Mouse (Mus musculus): ENCODE measurements at regions not wholly inside any gene's neighbourhood (a gene's known extent, or its start where the extent isn't known, plus 50 kb on each side); places are given as distances from the start of the nearest gene placed in this dataset.
"Not testable (repeated sequence)": the region's sequence is repeated elsewhere in the genome, so short reads cannot be mapped to it uniquely, and the experiment has no call there.

GRCm38 (mm10) chr4:6600766-6601367 lies 1638.0 kb downstream of the Car8 start:
- DNase-seq (ENCODE audit: low read depth, low spot score): no peak

- no peak for DNase-seq (ENCODE audit: low read depth, low spot score)
Measured at GRCm38 (mm10) chr4:6596321-6596720, 1642.5 kb downstream of the Car8 start.

DNA sequence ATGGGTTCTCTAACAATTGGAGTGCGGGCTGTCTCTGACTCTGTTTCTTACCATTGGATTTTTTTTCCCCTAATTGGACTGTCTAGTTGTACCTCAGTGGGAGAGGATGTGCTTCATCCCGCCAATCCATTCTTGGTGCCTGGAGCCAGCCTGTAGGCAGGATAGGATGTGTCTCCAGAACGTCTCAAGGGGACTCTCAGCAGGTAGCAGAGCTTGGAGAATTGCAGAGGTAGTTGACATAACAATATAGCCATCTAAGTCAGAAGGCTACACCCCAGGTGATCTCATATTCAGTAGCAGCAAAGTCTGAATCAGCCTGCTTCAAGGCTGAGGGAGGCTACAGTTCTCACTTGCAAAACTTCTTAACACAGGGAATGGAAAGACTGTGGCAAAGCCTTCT lies 1646.0 kb downstream of the Car8 start:
- DNase-seq (ENCODE audit: low read depth, low spot score): not testable (repeated sequence)

DNA sequence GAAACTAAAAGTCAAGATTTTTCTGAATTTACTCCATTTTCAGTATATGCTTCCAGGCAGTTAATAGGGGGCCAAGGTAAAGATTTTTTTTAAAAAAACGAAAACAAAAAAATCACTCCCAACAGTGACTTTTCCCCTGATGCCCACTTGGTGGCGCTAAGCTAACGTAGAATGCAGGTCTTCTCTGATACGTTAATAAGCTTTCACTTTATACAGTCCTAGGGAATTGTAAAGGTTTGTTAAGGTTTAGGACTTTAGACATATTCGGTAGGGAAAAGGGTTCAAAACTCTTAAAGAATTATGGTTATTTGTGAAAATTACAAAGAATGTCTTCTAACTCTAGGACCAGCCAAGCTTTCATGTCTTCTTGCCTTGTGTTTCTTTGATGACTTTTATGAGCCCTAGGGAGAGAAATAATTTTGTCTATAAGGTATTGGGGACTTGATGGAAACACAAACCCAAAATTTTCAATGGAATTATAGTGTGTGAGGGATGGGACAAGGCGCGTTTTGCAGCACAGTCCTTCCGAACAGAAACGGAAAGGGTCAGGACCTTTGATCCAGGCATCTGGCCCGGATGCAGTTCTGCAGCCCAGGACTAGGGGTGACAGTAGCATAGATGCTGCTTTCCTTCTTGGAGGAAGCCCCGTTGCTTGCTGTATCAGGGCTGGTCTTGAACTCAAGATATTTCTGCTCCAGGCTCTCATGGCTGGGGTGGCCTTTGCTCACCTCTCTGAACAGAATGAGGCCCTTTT lies 1677.1 kb downstream of the Car8 start:
- peak; percentile 34 for DNase-seq (ENCODE audit: low read depth, low spot score)

GRCm38 (mm10) chr4:6539626-6540025 lies 1699.2 kb downstream of the Car8 start:
- no peak for DNase-seq (ENCODE audit: low read depth, low spot score)

DNA sequence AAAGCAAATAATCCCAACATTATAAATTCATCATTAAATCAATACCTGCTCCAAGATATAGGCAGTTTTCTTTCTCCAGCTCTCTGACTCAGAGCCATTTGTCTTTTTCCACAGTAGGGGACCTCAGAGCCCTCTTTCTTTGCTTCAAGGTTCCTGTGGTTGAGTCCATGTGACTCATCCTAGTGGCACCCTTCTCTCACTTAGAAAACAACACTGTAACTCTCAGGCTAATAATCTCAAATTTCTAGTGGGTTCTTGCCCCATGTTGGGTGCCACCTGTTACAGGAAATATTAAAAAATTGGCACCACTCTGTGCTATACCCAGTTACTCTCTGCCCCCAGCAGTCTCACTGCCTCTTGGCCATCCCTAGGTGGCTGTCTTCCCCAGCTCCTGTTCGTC lies 1706.4 kb downstream of the Car8 start:
- no peak for DNase-seq (ENCODE audit: low read depth, low spot score)

GRCm38 (mm10) chr4:6517626-6518025 lies 1721.2 kb downstream of the Car8 start:
- DNase-seq (ENCODE audit: low read depth, low spot score): no peak

GRCm38 (mm10) chr4:6514823-6515222 lies 1721.7 kb upstream of the Impad1 start:
- peak; percentile 71 for DNase-seq (ENCODE audit: low read depth, low spot score)

DNA sequence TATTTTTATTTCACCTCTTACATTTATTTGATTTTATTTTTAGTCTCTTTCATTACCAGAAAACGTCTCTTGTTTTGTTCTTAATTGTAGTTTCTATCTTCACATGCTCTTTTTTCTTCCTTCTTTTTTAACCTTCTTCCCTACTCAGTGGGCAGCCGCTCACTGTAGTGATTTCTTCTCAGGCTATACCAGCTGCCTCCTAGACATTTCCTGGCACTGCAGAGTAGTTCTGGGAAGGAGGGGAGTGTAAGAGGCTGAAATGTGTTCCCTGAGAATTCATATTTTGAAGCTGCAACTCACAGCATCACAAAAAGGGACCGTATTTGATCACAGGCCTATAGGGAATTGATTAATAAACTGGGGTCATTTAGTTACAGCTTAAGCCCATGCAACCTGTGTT lies 1720.5 kb upstream of the Impad1 start:
- DNase-seq (ENCODE audit: low read depth, low spot score): no peak

- peak; percentile 72 for DNase-seq (ENCODE audit: low read depth, low spot score)
Measured at GRCm38 (mm10) chr4:6512749-6513364, 1719.7 kb upstream of the Impad1 start.

DNA sequence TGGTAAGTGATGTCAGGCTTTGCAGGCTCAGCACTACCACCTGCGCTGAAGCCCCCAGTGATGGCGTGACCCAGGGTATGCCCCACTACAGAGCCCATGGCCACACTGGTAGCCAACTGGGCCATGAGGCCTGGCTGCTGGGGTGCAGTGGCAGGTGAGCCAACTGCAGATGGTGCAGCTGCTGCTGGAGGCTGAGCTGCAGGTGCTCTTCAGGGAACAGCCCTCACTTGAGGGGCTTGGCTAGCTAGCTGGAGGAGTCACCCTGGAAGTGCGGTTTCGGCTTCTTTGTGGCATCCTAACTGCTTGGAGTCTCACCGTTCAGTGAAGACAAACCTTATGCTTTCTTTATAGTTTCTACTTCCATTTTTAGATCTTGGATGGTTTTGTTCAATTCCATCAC lies 1714.9 kb upstream of the Impad1 start:
- no peak for DNase-seq (ENCODE audit: low read depth, low spot score)
